In the genomic region with DNA sequence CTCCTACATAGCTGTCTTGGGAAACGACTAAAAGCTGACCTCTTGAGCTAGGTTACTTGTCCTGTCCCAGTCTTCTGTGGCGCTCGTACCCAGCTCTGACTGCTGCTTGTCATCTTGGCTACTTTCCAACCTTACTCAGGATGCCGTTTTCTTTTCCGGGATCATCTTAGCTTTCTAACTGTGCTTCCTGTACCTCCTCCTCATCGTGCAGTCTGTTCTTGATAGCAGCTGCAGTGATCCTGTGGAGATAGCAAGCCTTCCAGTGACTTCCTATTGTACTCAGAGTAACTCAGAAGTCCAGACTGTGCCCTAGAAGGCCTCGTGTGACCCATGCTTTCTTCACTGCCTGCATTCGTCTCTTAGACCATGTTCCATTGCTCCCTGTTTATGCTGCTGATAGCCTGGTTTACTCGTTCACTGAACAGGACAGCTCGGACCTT, we compare ENCODE assay signal across 12 mouse cellular contexts. TPM values are rescaled to one million over a fixed set of nuclear protein-coding genes. Genes with fewer than 3 reads are reported as not detected.
A peak's percentile ranks its signal among the peaks of the same experiment; 100 is the strongest.
DNase-seq lines count a peak whose midpoint lies in the region; TF ChIP-seq lines count a peak whose summit lies in the region.
"Had no signal": no experiment of that assay in that cellular context is flagged by ENCODE, and none has a peak within 500 bp of the region (broad histone marks: within the 10 kb centered on the region; RNA-seq: fewer than 3 reads in every experiment).

No protein-coding gene starts in this region.

- intact Hi-C loops in left cerebral cortex, postnatal 4 days (cut with DNase I): no loop called here

- DNase-seq in heart, adult 11 months: peak; percentile 92
- DNase-seq in heart, embryonic 10.5 days (ENCODE audit: low spot score): no peak
- peak; percentile 8 for DNase-seq in 3134 (ENCODE audit: extremely low read depth, insufficient read length, low spot score)
- DNase-seq in brain, embryonic 14.5 days (ENCODE audit: low read depth): peak; percentile 6
- DNase-seq in kidney, postnatal 14 days: peak; percentile 42
- DNase-seq in B cell, adult 2 months: no peak
- no peak for DNase-seq in spleen, postnatal 4 days (ENCODE audit: low spot score in 2 of 2)
- DNase-seq in left cerebral cortex, postnatal 4 days: no peak
- DNase-seq: thymus, postnatal 36 days had no signal

- H3K4me1 ChIP-seq in heart, embryonic 10.5 days: peaks cover 9% of the 10 kb centered on the region; the same call in 1 of the 2 replicates
- H3K4me1 ChIP-seq: embryonic facial prominence, embryonic 13.5 days had no signal

- no peaks in the 10 kb centered on the region for H3K36me3 ChIP-seq in heart, embryonic 10.5 days
- H3K36me3 ChIP-seq: embryonic facial prominence, embryonic 13.5 days had no signal

- 52% methylated on average over 10 of the region's 10 CpGs for WGBS in heart, embryonic 10.5 days

- H3K27ac ChIP-seq in heart, embryonic 10.5 days: no peak overlapping the region
- H3K27ac ChIP-seq: embryonic facial prominence, embryonic 13.5 days had no signal

- H3K4me3 ChIP-seq in heart, embryonic 10.5 days: no peak overlapping the region
- H3K4me3 ChIP-seq: embryonic facial prominence, embryonic 13.5 days had no signal

- H3K27me3 ChIP-seq in heart, embryonic 10.5 days (ENCODE audit: insufficient read depth, poor library complexity, severe bottlenecking): no peaks in the 10 kb centered on the region
- H3K27me3 ChIP-seq: embryonic facial prominence, embryonic 13.5 days had no signal

- no peak for TF ChIP-seq CTCF in brain, embryonic 14.5 days (IDR thresholded peaks at IDR 0.05; ENCODE audit: borderline replicate concordance, extremely low read depth, insufficient read depth, insufficient read length)

- no peaks in the 10 kb centered on the region for H3K9me3 ChIP-seq in heart, embryonic 10.5 days
- H3K9me3 ChIP-seq: embryonic facial prominence, embryonic 13.5 days had no signal

- TF ChIP-seq POLR2A in brain, embryonic 14.5 days (IDR thresholded peaks at IDR 0.05; ENCODE audit: borderline replicate concordance, extremely low read depth, insufficient read depth, insufficient read length, poor library complexity, severe bottlenecking): no peak

RNA-seq across cellular contexts. Expression of gene Gm21985, which starts 43.1 kb away (rescaled TPM):
- polyA plus RNA-seq in heart, embryonic 10.5 days (2016; fragmentation: Nextera tagmentation; extraction: Ambion mirVana): not detected in 2 replicates
- polyA plus RNA-seq in brain, embryonic 14.5 days (2012; rRNA removed): not detected in 2 replicates
- total RNA-seq in left cerebral cortex, postnatal 4 days (2021): under 1 TPM in 1 of 2 experiments, not detected in 1; 0.64 TPM
- polyA plus RNA-seq: embryonic facial prominence, embryonic 13.5 days had no signal

RNA-seq across cellular contexts. Expression of gene Slc12a6, which starts 43.6 kb away (rescaled TPM):
- 9.5 and 10.4 TPM in 2 replicates for polyA plus RNA-seq in heart, embryonic 10.5 days (2016; fragmentation: Nextera tagmentation; extraction: Ambion mirVana)
- 48.3 and 52.9 TPM in 2 replicates for polyA plus RNA-seq in brain, embryonic 14.5 days (2012; rRNA removed)
- total RNA-seq in left cerebral cortex, postnatal 4 days (2021): 10 to 100 TPM; 84.1 to 87.2 TPM

RNA-seq across cellular contexts. Expression of gene Nop10, which starts 47.5 kb away (rescaled TPM):
- 188 and 206 TPM in 2 replicates for polyA plus RNA-seq in heart, embryonic 10.5 days (2016; fragmentation: Nextera tagmentation; extraction: Ambion mirVana)
- polyA plus RNA-seq in brain, embryonic 14.5 days (2012; rRNA removed): 95.9 and 145 TPM in 2 replicates
- 10 to 100 TPM; 72.4 to 79.6 TPM for total RNA-seq in left cerebral cortex, postnatal 4 days (2021)

RNA-seq across cellular contexts. Expression of gene Nutm1, which starts 50.1 kb away (rescaled TPM):
- polyA plus RNA-seq in heart, embryonic 10.5 days (2016; fragmentation: Nextera tagmentation; extraction: Ambion mirVana): 0.04 and 0.07 TPM in 2 replicates
- polyA plus RNA-seq in brain, embryonic 14.5 days (2012; rRNA removed): not detected in 2 replicates
- not detected for total RNA-seq in left cerebral cortex, postnatal 4 days (2021)
- total RNA-seq: ES-E14; layer of hippocampus, adult 18-20 months had no signal
- polyA plus RNA-seq: embryonic facial prominence, embryonic 13.5 days had no signal

RNA-seq across cellular contexts. Expression of gene Emc4, which starts 58.6 kb away (rescaled TPM):
- 114 and 134 TPM in 2 replicates for polyA plus RNA-seq in heart, embryonic 10.5 days (2016; fragmentation: Nextera tagmentation; extraction: Ambion mirVana)
- 103 and 105 TPM in 2 replicates for polyA plus RNA-seq in brain, embryonic 14.5 days (2012; rRNA removed)
- total RNA-seq in left cerebral cortex, postnatal 4 days (2021): 100 to 1,000 TPM; 113 to 121 TPM

Comparison
In these comparisons a context has a peak if more than half of its experiments do, and no peak if none do; other contexts are left out.
1. DNase-seq: peak in heart, adult 11 months (single experiment), 3134 (single experiment), brain, embryonic 14.5 days (single experiment) and kidney, postnatal 14 days (single experiment); none in heart, embryonic 10.5 days (single experiment), B cell, adult 2 months (0 of 2), spleen, postnatal 4 days (0 of 2) and left cerebral cortex, postnatal 4 days (single experiment).